Mouse (Mus musculus) thymus, adult 2 months (tissue): ENCODE results near the gene Slc1a2. TPM values are rescaled to one million over a fixed set of nuclear protein-coding genes. Genes with fewer than 3 reads are reported as not detected.

Experiments used
- DNase-seq: peaks from one replicate; pipeline ENCODE4 v3.0.0; 2021
- H3K27ac ChIP-seq: fragments of 200-500 bp; 2 replicates; pipeline ENCODE4 v1.5.1; 2012; ENCODE audit warnings: low read length, control low read depth; ENCODE audit not compliant: control insufficient read depth, insufficient read depth
- H3K27me3 ChIP-seq: fragments of 200-500 bp; 2 replicates; pipeline ENCODE4 v1.6.1; 2012; ENCODE audit warnings: mild to moderate bottlenecking, low read length, moderate library complexity, mixed read lengths; ENCODE audit not compliant: control insufficient read depth, insufficient read depth
- H3K36me3 ChIP-seq: fragments of 200-500 bp; 2 replicates; pipeline ENCODE4 v1.6.1; 2012; ENCODE audit warnings: mild to moderate bottlenecking, low read length, moderate library complexity; ENCODE audit not compliant: control insufficient read depth, insufficient read depth
- H3K4me1 ChIP-seq: fragments of 200-500 bp; replicated peaks from 2 replicates; pipeline ENCODE4 v1.6.1; 2012; ENCODE audit warnings: low read length; ENCODE audit not compliant: control insufficient read depth, insufficient read depth
- H3K4me3 ChIP-seq: fragments of 200-500 bp; 2 replicates; pipeline ENCODE4 v1.5.1; 2012; ENCODE audit warnings: mild to moderate bottlenecking, low read length, control low read depth, moderate library complexity; ENCODE audit not compliant: control insufficient read depth, insufficient read depth
- CTCF ChIP-seq: fragments of 200-500 bp; IDR thresholded peaks from 2 replicates; pipeline ENCODE4 v1.5.1; 2012; ENCODE audit warnings: mild to moderate bottlenecking, control low read depth, low read length, moderate library complexity, borderline replicate concordance; ENCODE audit not compliant: control insufficient read depth, poor library complexity, insufficient read depth; ENCODE audit errors: extremely low read depth
- POLR2A ChIP-seq: fragments of 200-500 bp; IDR thresholded peaks from 2 replicates; pipeline ENCODE4 v1.6.1; 2012; ENCODE audit warnings: mild to moderate bottlenecking, low read length, control low read depth, moderate library complexity; ENCODE audit not compliant: control insufficient read depth, poor library complexity, insufficient read depth; ENCODE audit errors: extremely low read depth
- WGBS: fragments of 180-500 bp; shearing (Covaris S2); methylation state at CpG from one replicate; pipeline ENCODE4 v1.1.7; 2018; 5-methylcytosine and 5-hydroxymethylcytosine counted together
- polyA plus RNA-seq: library from polyadenylated mRNA; depleted of rRNA; stranded (reverse); fragments of >200 nt; gene quantifications from 2 replicates; pipeline ENCODE4 v1.2.3, GENCODE M21; 2012

Slc1a2 gene
- polyA plus RNA-seq, 1 experiment, result 1.5 TPM

GRCm38 (mm10) chr2:102624538-102624937, 33.9 kb upstream of the Slc1a2 start:
- Histone ChIP-seq H3K4me3 (no peak overlapping the region), H3K27me3 (no peaks in the 10 kb centered on the region), H3K27ac (no peak overlapping the region), H3K4me1 (no peaks in the 10 kb centered on the region), H3K36me3 (no peaks in the 10 kb centered on the region)
- DNase-seq, result no peak
- 100% methylated on average over 1 of the region's 1 CpGs for WGBS
- TF ChIP-seq POLR2A, result no peak
- no peak for TF ChIP-seq CTCF

GRCm38 (mm10) chr2:102632361-102632760, 26.1 kb upstream of the Slc1a2 start:
- WGBS, result 88% methylated on average over 4 of the region's 4 CpGs
- Histone ChIP-seq H3K4me1 (no peaks in the 10 kb centered on the region), H3K27me3 (no peaks in the 10 kb centered on the region), H3K4me3 (no peak overlapping the region), H3K27ac (no peak overlapping the region), H3K36me3 (no peaks in the 10 kb centered on the region)
- no peak for DNase-seq
- TF ChIP-seq CTCF (no peak), POLR2A (no peak)

DNA sequence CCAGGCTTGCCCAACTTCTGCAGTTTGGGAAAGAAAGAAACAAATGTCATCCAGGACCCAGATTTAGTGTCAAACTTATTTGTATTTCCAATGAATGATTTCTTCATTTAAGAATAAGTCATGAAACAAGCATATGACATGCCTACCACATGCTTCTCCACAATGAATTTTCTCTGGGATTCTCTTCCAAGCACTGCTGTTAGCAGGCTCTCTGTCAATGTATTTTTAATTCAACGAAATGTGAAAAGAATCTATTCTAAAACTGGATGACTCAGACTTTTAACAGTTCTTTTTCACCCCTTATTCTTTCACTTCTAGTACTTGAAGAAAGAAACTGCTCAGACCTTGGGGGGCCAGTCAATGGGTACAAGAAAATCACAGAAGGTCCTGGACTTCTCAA, 24.4 kb upstream of the Slc1a2 start:
- TF ChIP-seq POLR2A, result no peak
- TF ChIP-seq CTCF, result no peak
- Histone ChIP-seq H3K4me3 (no peak overlapping the region), H3K27ac (no peak overlapping the region), H3K36me3 (no peaks in the 10 kb centered on the region), H3K27me3 (no peaks in the 10 kb centered on the region), H3K4me1 (no peaks in the 10 kb centered on the region)
- DNase-seq, result no peak
- WGBS, result 84% methylated on average over 1 of the region's 1 CpGs

DNA sequence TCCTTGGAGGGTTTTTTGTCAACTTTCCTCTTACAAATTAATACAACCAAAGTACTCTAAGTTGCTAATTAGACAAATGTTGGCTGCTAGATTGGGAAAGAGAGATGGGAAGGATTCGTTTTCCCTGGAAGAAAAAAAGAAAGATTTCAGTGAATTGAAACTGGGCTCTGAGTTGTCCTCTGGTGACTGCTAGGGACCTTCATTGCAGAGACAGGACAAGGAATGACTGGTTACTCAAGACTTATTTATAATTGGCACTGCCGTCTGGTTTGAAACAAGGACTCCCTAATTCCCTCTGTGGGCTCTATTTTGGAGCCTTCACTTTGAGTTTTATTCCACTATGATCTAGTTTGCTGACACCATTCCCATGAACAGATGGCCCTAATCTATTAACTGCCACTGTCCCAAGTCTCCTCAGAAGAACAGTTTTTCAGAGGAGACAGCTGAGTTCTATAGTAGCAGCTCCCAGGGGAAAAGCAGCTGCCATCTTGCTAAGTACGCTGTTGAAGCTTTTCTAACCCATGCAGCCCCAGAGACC, 22.9 kb upstream of the Slc1a2 start:
- DNase-seq, result no peak
- no peak overlapping the region for H3K27ac ChIP-seq
- no peaks in the 10 kb centered on the region; the same call in 1 of the 2 replicates for H3K4me1 ChIP-seq
- TF ChIP-seq CTCF (no peak), POLR2A (no peak)
- H3K27me3 ChIP-seq, result no peaks in the 10 kb centered on the region
- H3K4me3 ChIP-seq, result no peak overlapping the region
- WGBS, result 87% methylated on average over 3 of the region's 3 CpGs
- no peaks in the 10 kb centered on the region for H3K36me3 ChIP-seq

GRCm38 (mm10) chr2:102636116-102636600, 22.3 kb upstream of the Slc1a2 start:
- H3K36me3 ChIP-seq, result no peaks in the 10 kb centered on the region
- no peak for DNase-seq
- H3K4me3 ChIP-seq, result no peak overlapping the region
- 97% methylated on average over 7 of the region's 7 CpGs for WGBS
- H3K27ac ChIP-seq, result no peak overlapping the region
- TF ChIP-seq CTCF (no peak), POLR2A (no peak)
- no peaks in the 10 kb centered on the region; the same call in 1 of the 2 replicates for H3K4me1 ChIP-seq
- no peaks in the 10 kb centered on the region for H3K27me3 ChIP-seq

DNA sequence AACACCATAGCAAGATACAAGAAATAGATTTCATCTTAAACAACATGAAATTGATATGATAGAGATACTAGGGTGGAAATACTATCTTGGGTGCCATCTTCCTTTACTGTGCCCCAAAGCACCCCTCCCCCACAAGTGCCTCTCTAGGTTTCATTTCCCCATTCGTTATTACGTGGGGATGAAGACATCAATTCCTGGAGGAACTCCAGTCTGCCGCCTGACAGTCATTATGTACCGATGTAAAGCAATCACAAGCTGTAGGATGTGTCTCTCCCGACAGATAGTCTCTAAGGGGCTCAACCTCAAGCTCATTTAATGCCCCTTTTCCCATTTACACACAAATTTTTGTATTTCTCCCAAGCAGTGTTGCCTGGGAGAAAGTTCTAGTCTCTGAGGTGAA, 20.3 kb upstream of the Slc1a2 start:
- no peak overlapping the region for H3K4me3 ChIP-seq
- H3K36me3 ChIP-seq, result no peaks in the 10 kb centered on the region
- H3K27ac ChIP-seq, result no peak overlapping the region
- no peak for DNase-seq
- WGBS, result 56% methylated on average over 5 of the region's 5 CpGs
- no peaks in the 10 kb centered on the region for H3K27me3 ChIP-seq
- no peak for TF ChIP-seq POLR2A
- no peak for TF ChIP-seq CTCF
- no peaks in the 10 kb centered on the region; the same call in 1 of the 2 replicates for H3K4me1 ChIP-seq

DNA sequence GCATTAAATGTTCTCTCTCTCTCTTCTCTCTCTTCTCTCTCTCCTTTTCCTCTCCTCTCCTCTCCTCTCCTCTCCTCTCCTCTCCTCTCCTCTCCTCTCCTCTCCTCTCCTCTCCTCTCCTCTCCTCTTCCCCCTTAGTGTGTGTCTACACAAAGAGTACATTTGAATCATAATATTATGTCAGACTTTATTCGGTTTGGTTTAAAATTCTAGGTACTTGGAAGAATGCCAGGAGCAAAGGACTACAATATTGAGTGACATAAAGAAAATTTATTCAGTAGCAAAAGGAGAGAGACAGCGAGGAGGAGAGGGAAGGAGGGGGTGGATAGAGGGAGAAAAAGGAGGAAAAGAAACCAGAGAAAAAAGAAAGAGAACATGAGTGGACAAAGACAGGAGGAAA, 19.8 kb upstream of the Slc1a2 start:
- no peak overlapping the region for H3K27ac ChIP-seq
- 69% methylated on average over 2 of the region's 2 CpGs for whole genome bisulfite sequencing
- no peak for TF ChIP-seq POLR2A
- no peak for TF ChIP-seq CTCF
- H3K4me1 ChIP-seq, result no peaks in the 10 kb centered on the region; the same call in 1 of the 2 replicates
- H3K36me3 ChIP-seq, result no peaks in the 10 kb centered on the region
- no peak for DNase-seq
- H3K27me3 ChIP-seq, result no peaks in the 10 kb centered on the region
- no peak overlapping the region for H3K4me3 ChIP-seq
